Mouse (Mus musculus) T-helper 2 cell (primary cell): ENCODE measurements around the gene Col25a1.

Experiments used
- in situ Hi-C: fragments of 300-600 bp; cut with MboI, MseI; formaldehyde crosslinking; loops from one replicate; pipeline ENCODE4 v1.15.1; 2025; ENCODE audit warnings: high pct_unique_total_duplicates

The Col25a1 gene

DNA sequence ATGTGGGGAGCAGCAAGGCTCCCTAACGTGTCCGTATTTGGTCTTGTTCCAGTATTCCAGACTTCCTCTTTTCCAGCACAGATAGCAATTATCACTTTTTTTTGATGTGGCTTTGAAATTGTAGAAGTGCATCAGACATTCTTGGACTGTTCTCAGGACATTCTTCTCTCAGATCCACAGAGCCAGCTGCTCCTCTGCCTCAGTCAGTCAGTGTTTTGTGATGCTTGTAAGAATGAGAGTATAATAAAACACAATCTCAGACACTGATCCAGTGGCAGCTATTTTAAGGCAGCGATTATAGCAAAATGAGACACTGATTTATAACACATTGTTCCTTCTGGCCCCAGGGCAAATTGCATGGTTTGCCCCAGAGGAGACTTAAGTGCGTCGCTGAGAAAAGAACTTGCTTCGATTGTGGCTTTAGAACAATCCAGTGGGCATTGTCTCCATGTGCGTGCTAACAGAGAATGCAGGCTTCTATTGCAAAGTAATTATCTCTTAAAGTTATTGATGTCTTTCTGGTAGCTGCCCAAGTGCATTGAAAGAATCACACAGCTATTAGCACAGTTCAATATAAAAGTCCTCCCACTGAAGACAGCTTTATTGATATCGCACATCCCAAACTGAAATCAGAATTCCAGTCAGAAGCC, 111.5 kb downstream of the Col25a1 start:
- in situ Hi-C loops: no loop called here

DNA sequence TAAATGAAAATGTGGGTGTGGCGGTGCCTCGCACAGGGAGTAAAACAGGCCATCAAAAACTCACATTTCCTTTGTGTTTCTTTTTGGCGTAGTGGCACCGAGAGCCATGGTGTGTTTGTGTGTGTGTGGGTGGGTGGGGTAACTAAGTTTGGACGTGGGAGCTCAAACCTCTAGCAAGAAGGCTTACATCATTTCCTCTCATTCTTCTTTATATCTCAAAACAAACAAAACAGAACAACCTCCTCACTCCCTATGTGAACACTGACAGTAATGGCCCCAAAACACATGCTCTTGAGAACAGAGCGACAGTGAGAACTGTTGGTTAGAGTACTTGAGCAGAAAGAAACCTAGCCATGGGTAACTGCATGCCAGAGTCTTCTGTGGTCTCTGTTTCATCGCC, 121.1 kb downstream of the Col25a1 start:
- in situ Hi-C loops: no loop called here

DNA sequence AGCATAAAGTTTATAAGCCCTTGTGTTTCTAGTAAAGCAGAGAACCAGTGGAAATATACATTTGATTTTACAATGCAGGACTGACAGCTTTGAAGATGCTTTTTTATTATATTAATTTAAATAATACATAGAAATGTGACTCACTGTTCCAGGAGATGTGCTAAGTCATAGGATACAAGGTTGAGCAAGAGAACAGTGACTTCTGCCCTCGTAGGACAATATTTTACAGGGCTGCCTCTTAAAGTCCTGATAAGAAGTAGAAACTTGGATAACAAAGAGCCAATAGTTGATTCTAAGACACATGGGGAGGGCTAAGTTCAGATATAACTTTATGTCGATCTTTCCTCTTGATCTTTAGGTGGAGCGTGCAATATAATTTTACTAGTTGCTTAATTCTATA, 124.8 kb downstream of the Col25a1 start:
- in situ Hi-C loops: no loop called here

DNA sequence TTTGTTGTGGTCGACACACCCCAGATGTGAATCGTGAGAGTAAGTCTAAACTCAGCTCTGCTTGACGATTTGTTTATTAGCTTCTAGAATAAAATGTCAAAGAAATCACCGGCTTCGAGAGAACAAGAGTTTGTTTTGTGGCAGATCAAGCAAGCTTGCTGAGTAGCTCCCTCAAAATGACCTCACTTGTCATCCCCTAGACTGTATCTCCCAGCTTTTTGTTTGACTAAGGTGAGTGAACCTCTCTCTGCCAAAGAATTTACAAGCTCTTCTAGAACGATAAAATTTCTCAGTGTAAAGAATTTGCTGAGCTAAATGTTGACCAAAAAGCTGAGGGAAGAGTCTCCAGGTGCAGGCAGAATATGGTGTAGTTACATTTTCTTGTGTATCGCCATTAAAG, 125.3 kb downstream of the Col25a1 start:
- in situ Hi-C loops: no loop called here

DNA sequence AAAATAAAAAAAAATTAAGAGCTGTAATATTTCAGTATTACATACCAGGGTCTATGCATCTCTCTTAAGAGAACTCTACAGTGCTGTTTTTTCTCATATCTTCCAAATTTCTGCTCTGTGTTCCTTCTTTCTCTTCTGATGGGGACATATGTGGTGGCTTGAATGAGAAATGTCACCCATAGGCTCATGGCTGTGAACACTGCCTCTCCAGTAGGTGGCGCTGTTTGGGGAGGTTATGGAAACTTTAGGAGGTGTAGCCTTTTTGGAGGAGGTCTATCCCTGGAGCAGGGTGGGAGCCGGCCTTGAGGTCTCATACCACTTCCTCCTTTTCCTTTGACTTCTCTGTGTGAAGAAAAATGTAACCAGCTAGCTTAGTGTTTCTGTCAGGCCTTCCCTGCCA, 128.4 kb downstream of the Col25a1 start:
- in situ Hi-C loops: no loop called here

DNA sequence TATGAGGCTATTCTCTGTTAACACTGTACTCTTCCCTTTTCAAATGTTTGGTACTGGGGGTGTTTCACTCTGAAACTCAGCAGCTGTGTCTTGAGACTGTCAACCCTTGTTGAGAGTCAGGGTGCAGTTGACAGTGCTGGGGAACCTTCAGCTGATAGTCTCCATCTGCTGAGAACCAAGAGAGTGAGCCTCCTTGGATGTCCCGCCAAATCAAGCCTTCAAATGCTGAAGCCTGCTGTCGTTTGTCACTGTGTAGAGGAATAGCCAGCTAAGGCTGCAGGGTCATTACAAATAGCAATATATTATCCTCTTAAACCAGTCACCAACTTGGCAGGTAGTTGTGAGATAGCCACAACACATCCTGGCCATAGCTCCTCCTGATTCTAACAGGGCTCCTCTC, 129.0 kb downstream of the Col25a1 start:
- in situ Hi-C loops: no loop called here

DNA sequence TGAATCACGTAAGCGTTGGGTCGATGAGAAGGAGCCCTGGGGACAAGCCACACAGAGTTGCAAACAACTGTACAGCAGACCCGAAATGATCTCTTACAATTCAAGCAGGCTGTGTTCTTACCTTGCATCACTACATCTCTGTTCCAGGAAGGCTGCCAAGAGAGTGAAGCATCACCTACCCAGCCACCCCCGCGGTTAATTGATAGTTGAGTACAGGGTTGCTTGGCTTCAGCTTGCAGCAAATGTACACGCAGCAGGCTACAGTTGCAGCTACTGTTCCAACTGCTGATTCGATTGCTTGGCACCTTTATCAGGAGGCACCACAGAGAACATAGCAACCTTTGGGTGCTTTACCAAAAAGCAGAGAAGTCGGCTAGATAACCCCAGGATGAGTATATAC, 133.8 kb downstream of the Col25a1 start:
- in situ Hi-C loops: no loop called here

DNA sequence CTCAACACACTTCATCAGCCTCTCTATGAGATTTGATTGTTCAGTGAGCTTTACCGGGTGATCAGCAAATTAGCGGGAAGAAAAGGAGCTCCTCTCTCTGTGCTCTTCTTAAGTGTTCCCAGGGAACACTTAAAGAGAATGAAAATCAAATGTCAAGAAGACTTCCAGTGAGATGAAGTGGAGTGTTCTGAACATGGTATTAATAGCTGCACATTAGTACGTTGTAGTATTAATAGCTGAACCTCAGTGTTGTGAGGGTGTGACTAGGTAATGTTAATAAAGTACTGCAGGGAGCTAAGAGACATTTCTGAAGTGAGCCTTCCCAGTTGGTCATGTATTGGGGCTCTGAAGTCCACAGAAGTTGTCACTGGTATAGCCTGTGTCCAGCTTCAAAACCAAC, 139.2 kb downstream of the Col25a1 start:
- in situ Hi-C loops: no loop called here

DNA sequence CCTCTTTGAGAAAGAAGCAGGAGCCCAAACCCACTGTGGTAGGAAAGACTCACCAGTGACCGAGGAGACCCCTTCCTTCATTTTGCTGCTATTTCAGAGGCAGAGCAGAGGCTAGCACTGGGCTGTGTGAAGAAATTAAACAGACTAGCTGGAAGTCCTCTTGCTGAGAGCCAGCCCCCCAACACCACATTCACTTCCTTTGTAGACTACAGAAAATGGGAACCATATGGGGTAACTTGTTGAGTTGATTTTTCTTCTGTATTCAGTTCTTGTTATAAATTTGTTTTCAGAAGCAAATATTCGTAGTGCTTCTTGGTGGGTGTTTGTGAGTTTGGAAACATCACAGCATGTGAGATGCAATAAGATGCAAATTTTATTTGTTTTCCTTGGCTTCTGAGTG, 142.6 kb downstream of the Col25a1 start:
- in situ Hi-C loops: no loop called here

DNA sequence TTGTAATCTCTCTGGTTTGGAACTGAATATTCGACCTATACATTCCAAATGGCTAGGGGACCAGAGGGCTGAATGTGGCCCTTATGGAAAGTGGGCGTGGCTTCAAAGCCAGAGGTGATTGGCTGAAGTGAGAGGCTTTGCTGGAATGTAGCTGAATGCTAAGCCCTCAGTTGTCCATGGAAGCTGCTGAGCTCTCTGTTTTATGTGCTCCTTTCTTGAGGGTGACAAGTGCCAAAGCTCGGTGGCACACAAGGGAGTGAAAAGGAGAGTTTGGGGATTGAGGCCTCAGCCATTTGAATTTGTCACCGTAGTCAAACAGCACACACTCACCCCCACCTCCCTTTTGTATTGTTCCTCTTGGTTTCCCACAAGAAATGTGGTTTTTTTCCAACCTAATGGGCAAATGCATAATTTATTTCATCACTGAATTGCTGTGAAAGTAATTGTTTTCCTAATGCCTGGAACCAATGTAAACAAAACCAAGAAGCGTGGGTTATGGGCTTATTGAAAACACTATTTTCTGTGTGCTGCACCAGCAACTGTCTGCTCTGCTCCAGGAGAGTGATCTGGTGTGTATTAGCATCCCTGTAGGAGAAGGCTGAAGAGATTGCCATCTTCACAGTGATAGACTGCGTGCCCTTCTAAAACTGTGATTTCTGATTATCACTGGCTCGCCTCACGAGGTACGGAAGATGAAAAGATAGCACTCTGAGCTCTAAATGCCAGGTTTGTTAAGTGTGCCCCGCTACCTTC, 147.2 kb downstream of the Col25a1 start:
- in situ Hi-C loops: no loop called here

DNA sequence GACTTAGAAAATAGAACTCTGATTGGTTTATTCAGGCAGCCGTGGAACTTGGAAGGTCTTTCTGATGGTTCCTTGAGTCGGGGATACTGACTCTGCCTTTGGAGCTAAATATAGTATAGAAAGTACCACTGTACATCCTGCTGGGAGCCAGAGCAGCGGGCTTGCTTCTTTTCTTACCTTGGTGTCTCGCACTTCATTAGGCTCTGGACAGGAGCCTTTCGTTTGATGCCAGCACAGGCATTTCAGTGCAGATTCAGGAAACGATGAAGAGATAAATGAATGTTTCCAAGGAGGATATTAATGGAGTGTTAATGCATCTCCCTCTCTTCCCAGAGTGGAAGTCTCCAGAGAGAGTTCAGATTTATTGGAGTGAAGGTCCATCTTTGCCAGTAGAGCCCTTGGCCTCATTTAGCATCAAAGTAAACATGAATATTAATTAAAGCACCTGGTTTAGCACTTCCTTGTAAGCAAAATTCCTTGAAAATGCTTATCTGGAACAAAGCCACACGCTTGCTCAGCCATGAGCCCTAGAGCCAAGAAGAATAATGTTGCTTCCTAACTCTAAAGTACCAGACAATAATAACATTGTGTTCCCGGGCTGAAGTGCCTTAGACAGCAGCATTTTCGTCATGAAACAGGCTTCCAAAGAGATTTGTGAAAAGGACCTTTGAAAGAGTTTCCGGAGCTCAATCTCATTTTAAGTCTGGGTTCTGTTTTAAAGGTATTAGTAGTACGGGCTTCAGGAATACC, 151.9 kb downstream of the Col25a1 start:
- in situ Hi-C loops: no loop called here

DNA sequence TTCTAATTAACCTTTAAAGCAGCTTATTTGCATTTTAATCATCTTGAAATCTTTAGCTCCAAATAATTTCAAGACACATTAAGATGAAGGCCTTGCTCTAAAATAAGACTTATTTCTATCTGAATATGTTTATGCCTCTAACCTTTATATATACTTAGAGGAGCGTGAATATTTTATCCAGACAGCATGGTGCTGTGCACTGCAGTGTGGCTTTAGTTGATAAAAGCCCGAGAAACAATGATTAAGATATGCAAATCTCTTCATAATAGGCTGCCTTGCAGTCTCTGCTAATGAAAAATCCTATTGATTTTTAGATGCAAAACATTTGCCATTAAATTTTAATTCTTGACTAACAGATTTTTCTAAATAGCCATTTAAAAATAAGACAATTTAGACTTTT, 156.8 kb downstream of the Col25a1 start:
- in situ Hi-C loops: no loop called here

DNA sequence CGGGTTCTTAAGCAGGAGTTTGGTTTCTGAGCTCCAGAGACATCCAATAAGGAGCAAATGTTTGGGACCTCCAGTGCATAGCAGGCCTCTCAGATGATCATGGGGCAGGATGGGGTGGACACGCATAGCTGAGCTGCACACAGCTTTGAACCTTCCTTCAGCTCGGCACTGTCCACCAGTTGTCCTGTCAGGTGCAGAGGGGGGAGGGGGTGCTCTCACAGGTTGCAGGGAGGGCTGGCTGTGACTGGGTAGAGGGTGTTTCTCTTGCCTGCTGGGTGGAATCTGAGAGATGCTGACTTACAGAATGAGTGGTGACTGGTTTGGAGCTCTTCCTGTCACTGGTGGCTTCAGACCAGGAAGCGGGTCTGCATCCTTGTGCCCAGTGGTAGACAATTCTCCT, 157.5 kb downstream of the Col25a1 start:
- in situ Hi-C loops: no loop called here

DNA sequence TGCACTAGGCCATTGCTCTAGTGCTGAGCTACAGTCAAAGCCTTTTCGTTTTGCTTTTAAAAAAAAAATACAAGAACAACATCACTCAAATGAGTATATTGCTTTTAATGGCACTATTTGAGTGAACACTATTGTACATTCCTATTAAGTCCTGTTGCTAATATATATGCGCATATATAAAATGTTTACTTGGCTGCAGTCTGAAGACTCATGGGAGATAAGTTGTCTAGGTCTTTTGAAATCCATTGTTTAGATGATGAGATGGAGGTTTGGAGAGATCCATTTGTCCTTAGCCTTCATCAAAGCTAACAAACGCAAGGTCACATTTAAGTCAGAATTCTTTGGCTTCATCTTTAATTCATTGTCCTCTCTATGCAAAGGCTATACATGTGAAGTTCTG, 157.9 kb downstream of the Col25a1 start:
- in situ Hi-C loops: no loop called here

DNA sequence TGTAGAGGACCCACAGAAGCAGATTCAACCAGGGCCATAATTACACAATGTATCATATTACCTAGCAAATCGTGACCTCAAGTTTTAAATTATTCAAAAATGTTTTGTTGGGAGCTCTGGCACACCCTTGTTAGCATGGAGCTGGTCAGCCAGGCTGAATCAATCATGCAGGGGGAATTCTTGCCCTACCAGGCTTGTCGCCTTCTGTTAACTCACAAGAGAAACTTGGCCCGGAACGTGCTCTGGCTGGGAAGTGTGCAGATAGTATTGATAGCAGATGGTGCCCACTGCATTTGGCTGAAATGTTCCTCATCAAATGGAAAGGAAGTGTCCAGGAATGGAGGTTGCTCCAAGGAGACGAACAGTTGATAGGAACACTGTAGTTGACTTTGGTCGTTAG, 158.9 kb downstream of the Col25a1 start:
- in situ Hi-C loops: no loop called here

DNA sequence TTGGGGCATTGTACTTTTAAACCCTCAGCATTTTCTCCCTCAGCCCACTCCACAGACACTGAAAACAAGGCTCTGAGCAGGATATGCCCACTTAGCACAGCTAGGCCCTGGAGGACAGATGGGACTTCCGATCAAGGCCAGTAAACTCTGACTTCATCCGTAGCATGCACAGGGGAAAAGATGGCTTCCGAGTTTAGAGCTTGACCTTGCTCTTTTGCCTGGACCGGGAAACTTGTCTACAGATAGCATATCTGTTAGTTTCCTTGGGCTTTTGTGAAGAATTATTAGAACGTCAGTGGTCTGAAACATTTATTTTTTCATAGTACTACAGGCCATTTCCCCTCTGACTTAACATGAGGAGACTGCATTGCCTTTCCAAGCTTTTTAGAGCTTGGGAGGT, 159.4 kb downstream of the Col25a1 start:
- in situ Hi-C loops: no loop called here

DNA sequence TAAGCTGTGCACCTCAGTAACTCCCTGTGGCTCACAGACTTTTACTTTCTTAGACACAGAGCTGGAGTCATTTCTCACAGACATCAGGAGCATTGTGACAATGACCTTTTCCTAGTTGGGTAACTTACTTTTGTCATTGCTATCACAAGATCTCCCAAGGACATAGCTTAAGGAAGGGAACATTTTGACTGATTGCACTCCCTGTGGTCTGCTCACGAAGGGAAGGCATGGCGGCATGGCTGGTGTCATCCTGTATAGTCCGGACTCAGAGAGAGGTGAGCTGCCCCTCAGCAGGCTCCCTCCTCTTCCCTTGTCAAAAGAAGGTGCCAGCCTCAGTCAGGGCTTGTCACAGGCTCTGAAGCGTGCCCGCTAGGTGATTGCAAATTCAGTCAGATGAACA, 160.6 kb downstream of the Col25a1 start:
- in situ Hi-C loops: no loop called here

DNA sequence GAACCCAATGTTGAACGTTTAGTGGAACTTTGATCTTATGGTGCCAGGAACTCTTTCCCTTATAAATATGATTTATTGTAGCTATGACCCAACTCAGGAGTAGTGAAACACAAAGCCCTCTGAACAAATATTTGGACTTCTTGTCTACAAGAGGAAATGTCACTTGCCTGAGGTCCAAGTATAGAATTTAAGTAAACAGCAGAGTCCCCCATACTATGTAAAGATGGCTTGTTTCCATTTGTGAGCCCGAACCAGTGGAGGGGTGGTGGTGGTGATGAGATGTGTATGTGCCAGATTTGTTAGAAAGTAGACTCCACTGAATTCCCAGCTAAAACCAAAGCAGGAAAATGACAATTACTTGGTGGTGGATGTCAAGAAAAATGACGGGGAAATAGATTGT, 169.2 kb downstream of the Col25a1 start:
- in situ Hi-C loops: no loop called here

DNA sequence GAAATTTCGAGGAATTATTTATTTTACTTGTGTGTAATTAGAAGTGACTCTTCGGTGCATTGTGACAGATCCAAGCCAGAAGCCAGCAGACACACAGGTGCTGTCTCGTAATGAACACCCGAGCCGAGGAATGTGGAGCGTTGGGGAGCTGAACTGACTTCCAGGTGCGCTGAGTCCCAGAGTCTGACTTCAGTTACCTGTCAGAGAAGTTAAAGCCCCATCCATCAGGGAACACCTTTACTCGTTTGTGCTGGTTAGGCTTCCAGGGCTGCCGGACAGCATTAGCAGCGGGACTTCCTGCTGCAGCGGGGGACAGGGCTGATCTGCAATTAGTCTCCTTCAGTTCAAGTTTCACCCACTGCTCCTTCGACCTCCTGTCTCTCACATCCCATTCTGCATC, 172.3 kb downstream of the Col25a1 start:
- in situ Hi-C loops: no loop called here

DNA sequence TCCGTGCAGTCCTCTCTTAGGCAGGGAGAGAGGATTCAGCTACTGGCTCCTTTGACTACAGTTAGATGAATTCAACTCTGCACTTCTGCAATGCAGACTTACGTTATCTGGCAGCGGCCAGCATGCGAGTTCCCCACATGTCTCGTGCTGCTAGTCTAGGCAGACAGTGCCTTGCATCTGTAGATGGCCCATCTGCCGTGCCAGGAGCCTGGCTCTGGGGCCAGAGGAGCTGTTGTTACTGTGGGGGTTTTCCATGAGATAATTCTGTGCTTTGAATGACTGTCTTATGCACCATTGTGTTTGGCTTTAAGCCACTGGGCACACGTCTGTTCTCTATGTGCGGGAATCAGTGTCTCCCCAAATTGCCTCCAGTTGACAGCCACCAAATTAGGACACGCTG, 173.5 kb downstream of the Col25a1 start:
- in situ Hi-C loops: no loop called here

DNA sequence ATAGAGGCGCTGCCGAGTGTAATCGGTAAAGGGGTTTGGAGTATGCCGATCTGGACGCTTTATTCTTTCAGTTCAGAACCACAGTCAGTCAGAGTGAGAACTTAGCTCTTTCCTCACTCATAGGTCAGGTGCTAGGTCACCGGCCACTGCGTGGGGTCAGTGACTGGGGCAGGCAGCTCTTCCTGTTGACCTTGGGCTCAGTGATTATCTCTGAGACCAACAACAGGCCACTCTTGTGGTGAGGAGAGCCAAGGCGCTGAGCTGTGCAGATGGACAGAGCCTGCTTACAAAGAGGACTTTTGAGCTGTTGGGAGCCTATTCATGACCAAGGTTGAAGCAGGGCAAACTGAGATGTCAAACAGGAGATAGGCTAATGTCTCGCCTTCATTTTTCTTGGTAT, 174.4 kb downstream of the Col25a1 start:
- in situ Hi-C loops: no loop called here

DNA sequence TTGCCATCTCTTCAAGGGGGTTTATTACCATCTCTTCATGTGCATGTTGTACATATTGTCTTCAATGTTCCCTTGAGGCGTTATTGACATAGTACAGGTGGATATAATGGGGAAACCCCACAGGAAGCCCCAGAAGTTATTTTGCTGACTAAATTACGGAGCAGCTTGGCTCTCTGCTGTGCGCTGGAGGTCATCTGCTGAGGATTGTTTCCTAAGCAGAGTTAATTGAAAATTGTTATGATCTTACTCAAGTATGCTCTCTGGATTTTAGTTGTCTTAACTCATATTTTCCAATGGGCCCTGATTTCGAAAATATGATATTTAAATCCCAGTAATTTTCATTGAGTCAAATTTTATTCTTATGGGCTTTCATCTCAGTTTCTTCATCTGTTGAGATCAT, 178.0 kb downstream of the Col25a1 start:
- in situ Hi-C loops: no loop called here

DNA sequence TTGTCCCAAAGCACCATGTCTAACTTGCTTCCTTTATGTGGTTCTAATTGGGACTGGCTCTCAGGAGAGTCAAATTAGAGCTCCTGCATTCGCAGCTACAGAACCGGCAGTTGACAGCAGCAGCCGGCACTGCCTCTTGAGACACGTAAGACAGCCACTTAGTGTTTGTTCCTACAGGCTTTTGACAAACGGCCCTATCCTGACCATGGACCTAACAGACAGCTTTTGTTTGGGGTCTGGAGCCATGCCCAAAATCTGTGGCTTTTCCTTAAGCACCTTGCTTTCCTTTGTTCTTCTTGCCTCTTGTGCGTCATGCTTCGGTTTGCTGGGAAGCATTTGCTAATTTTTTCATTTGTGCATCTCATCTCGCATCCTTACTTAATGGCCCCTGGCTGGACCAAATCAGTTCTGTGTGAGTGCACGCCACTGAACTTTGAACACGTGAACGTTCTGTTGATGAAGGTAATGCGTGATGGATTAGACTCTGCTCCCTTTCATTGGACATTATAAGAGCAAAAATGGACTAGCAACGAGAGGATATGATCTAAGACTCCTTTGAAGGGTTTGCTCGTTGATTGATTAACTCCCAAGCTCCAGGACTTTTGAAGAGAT, 179.5 kb downstream of the Col25a1 start:
- in situ Hi-C loops: no loop called here
